Comparison of ENCODE assay signal across 32 mouse cellular contexts in genomic region chr1:130850405-130850804, GRCm38 (mm10). TPM values are rescaled to one million over a fixed set of nuclear protein-coding genes. Genes with fewer than 3 reads are reported as not detected.
DNase-seq lines count a peak whose midpoint lies in the region; ATAC-seq and TF ChIP-seq lines count a peak whose summit lies in the region.
"Had no signal": no experiment of that assay in that cellular context is flagged by ENCODE, and none has a peak within 500 bp of the region (broad histone marks: within the 10 kb centered on the region; RNA-seq: fewer than 3 reads in every experiment).

No protein-coding gene starts in this region.

- H3K27ac ChIP-seq in spleen, adult 2 months (ENCODE audit: insufficient read depth, low read length): peak overlapping the region; percentile 97
- H3K27ac ChIP-seq in hindbrain, embryonic 14.5 days: no peak overlapping the region
- H3K27ac ChIP-seq: embryonic facial prominence, embryonic 13.5 days; forebrain, embryonic 12.5 days; gastrocnemius, adult 2 months; heart, embryonic 10.5 days; limb, embryonic 15.5 days; liver, embryonic 15.5 days; midbrain, embryonic 12.5 days; neural tube, embryonic 15.5 days had no signal

- H3K4me1 ChIP-seq in spleen, adult 2 months (ENCODE audit: control insufficient read depth, insufficient read depth, insufficient read length): peaks cover 30% of the 10 kb centered on the region
- no peaks in the 10 kb centered on the region for H3K4me1 ChIP-seq in hindbrain, embryonic 14.5 days (replicated peaks; ENCODE audit: control insufficient read depth, insufficient read depth, low read length)
- H3K4me1 ChIP-seq: embryonic facial prominence, embryonic 13.5 days; forebrain, embryonic 12.5 days; limb, embryonic 15.5 days; liver, embryonic 15.5 days; neural tube, embryonic 15.5 days had no signal

- no peak overlapping the region for H3K4me2 ChIP-seq in hindbrain, embryonic 14.5 days (replicated peaks)
- H3K4me2 ChIP-seq: embryonic facial prominence, embryonic 13.5 days; forebrain, embryonic 12.5 days; limb, embryonic 15.5 days; liver, embryonic 15.5 days; midbrain, embryonic 12.5 days; neural tube, embryonic 15.5 days had no signal

- peak; percentile 86 for ATAC-seq in CD4-positive, CD25-positive, alpha-beta regulatory T cell, adult 4 months
- ATAC-seq in hindbrain, embryonic 14.5 days (ENCODE audit: low FRiP score): no peak
- ATAC-seq: hindbrain, embryonic 16.5 days; intestine, postnatal 0 days; Patski had no signal

- H3K9ac ChIP-seq in hindbrain, embryonic 14.5 days: no peak overlapping the region
- H3K9ac ChIP-seq: embryonic facial prominence, embryonic 13.5 days; forebrain, embryonic 12.5 days; limb, embryonic 15.5 days; liver, embryonic 15.5 days; midbrain, embryonic 12.5 days; neural tube, embryonic 15.5 days had no signal

- no peak for TF ChIP-seq CTCF in spleen, adult 2 months (IDR thresholded peaks at IDR 0.05; ENCODE audit: extremely low read depth, insufficient read depth, insufficient read length, insufficient replicate concordance)

- H3K36me3 ChIP-seq in spleen, adult 2 months (ENCODE audit: control insufficient read depth, insufficient read depth, low read length): no peaks in the 10 kb centered on the region
- no peaks in the 10 kb centered on the region for H3K36me3 ChIP-seq in hindbrain, embryonic 14.5 days (replicated peaks; ENCODE audit: control insufficient read depth, insufficient read depth)
- H3K36me3 ChIP-seq: embryonic facial prominence, embryonic 13.5 days; forebrain, embryonic 12.5 days; G1E; heart, embryonic 10.5 days; limb, embryonic 15.5 days; liver, embryonic 15.5 days; midbrain, embryonic 12.5 days; neural tube, embryonic 15.5 days had no signal

- no peaks in the 10 kb centered on the region for H3K27me3 ChIP-seq in spleen, adult 2 months (ENCODE audit: control insufficient read depth, insufficient read depth, low read length)
- H3K27me3 ChIP-seq in hindbrain, embryonic 14.5 days (ENCODE audit: control insufficient read depth, insufficient read depth, low read length): no peaks in the 10 kb centered on the region
- H3K27me3 ChIP-seq: embryonic facial prominence, embryonic 13.5 days; forebrain, embryonic 12.5 days; limb, embryonic 15.5 days; liver, embryonic 15.5 days; midbrain, embryonic 12.5 days; neural tube, embryonic 15.5 days had no signal

- WGBS in spleen, adult 2 months: 30% methylated on average over 5 of the region's 5 CpGs
- 84% methylated on average over 5 of the region's 5 CpGs for WGBS in hindbrain, embryonic 14.5 days

- no peaks in the 10 kb centered on the region for H3K9me3 ChIP-seq in hindbrain, embryonic 14.5 days (ENCODE audit: control insufficient read depth, low read length)
- H3K9me3 ChIP-seq: embryonic facial prominence, embryonic 13.5 days; forebrain, embryonic 12.5 days; G1E; heart, embryonic 10.5 days; limb, embryonic 15.5 days; liver, embryonic 15.5 days; midbrain, embryonic 12.5 days; neural tube, embryonic 15.5 days had no signal

- DNase-seq in spleen, adult 2 months (ENCODE audit: low read depth in 1 of 2, low spot score in 2 of 2): peak; percentile 70 to 72
- DNase-seq in spleen, adult 12 weeks (ENCODE audit: low spot score): no peak
- DNase-seq in brain, adult 2 months (ENCODE audit: low read depth, low spot score): peak; percentile 35
- no peak for DNase-seq in left cerebral cortex, adult 18-20 months (ENCODE audit: low spot score in 2 of 2)
- DNase-seq in right cerebral cortex, adult 18-20 months: no peak
- no peak for DNase-seq in hindbrain, embryonic 14.5 days (ENCODE audit: low spot score)
- DNase-seq: adrenal gland, adult 8-10 months; cerebellum, adult 8-10 months; cerebellum, postnatal 36 days; embryo, embryonic 11 days; gastrocnemius, adult 2 months; kidney, postnatal 36 days; right cerebral cortex, postnatal 14 days; thymus, postnatal 14 days had no signal

- TF ChIP-seq POLR2A in spleen, adult 2 months (IDR thresholded peaks at IDR 0.05; ENCODE audit: low read depth, low read length): peak; percentile 19; the same call in 1 of the 2 replicates

- H3K4me3 ChIP-seq in spleen, adult 2 months (ENCODE audit: extremely low read depth, insufficient read depth, insufficient read length): peak overlapping the region; percentile 24; the same call in 1 of the 2 replicates
- no peak overlapping the region for H3K4me3 ChIP-seq in hindbrain, embryonic 14.5 days (replicated peaks; ENCODE audit: low read length)
- H3K4me3 ChIP-seq: embryonic facial prominence, embryonic 13.5 days; erythroblast, embryonic 14.5 days; forebrain, embryonic 12.5 days; gastrocnemius, adult 2 months; heart, embryonic 10.5 days; limb, embryonic 15.5 days; liver, embryonic 15.5 days; midbrain, embryonic 12.5 days; neural tube, embryonic 15.5 days had no signal

RNA-seq across cellular contexts. Expression of gene Fcmr, which starts 15.1 kb away (rescaled TPM):
- polyA plus RNA-seq in spleen, adult 2 months (2012; rRNA removed): 452 and 608 TPM in 2 replicates
- polyA plus RNA-seq in CD4-positive, CD25-positive, alpha-beta regulatory T cell, adult 4 months (2017; shearing (Covaris generic)): 1 to 10 TPM; 2.0 to 4.4 TPM
- total RNA-seq in left cerebral cortex, adult 18-20 months (2021): not detected
- polyA plus RNA-seq in hindbrain, embryonic 14.5 days (2014; fragmentation: Nextera tagmentation; extraction: Ambion mirVana): 0.44 and 1.2 TPM in 2 replicates
- total RNA-seq: G1E; gastrocnemius, adult 2 months; hematopoietic stem cell, adult 5-6 weeks; left cerebral cortex, postnatal 25 days had no signal
- polyA plus RNA-seq: embryonic facial prominence, embryonic 13.5 days; erythroblast, embryonic 14.5 days; forebrain, embryonic 12.5 days; G1E; kidney, embryonic 14.5 days; liver, embryonic 15.5 days; Patski had no signal

RNA-seq across cellular contexts. Expression of gene Pigr, which starts 23.9 kb away (rescaled TPM):
- polyA plus RNA-seq in spleen, adult 2 months (2012; rRNA removed): 0.20 and 0.32 TPM in 2 replicates
- polyA plus RNA-seq in CD4-positive, CD25-positive, alpha-beta regulatory T cell, adult 4 months (2017; shearing (Covaris generic)): under 1 TPM in 1 of 2 experiments, not detected in 1; 0.98 TPM
- not detected for total RNA-seq in left cerebral cortex, adult 18-20 months (2021)
- polyA plus RNA-seq in hindbrain, embryonic 14.5 days (2014; fragmentation: Nextera tagmentation; extraction: Ambion mirVana): not detected in 2 replicates
- total RNA-seq: gastrocnemius, adult 2 months; hematopoietic stem cell, adult 5-6 weeks; left cerebral cortex, postnatal 25 days had no signal
- polyA plus RNA-seq: embryonic facial prominence, embryonic 13.5 days; forebrain, embryonic 12.5 days; G1E; heart, embryonic 10.5 days; hindbrain, embryonic 16.5 days; kidney, embryonic 14.5 days; midbrain, embryonic 12.5 days; neural tube, embryonic 15.5 days; Patski had no signal

RNA-seq across cellular contexts. Expression of gene Il24, which starts 36.8 kb away (rescaled TPM):
- not detected in 2 replicates for polyA plus RNA-seq in spleen, adult 2 months (2012; rRNA removed)
- polyA plus RNA-seq in CD4-positive, CD25-positive, alpha-beta regulatory T cell, adult 4 months (2017; shearing (Covaris generic)): not detected
- total RNA-seq in left cerebral cortex, adult 18-20 months (2021): not detected
- not detected in 2 replicates for polyA plus RNA-seq in hindbrain, embryonic 14.5 days (2014; fragmentation: Nextera tagmentation; extraction: Ambion mirVana)
- total RNA-seq: adrenal gland, adult 8-10 months; G1E; gastrocnemius, adult 2 months; hematopoietic stem cell, adult 5-6 weeks; left cerebral cortex, postnatal 25 days had no signal
- polyA plus RNA-seq: erythroblast, embryonic 14.5 days; forebrain, embryonic 12.5 days; G1E; heart, embryonic 10.5 days; heart, embryonic 16.5 days; hindbrain, embryonic 16.5 days; intestine, postnatal 0 days; kidney, embryonic 14.5 days; limb, embryonic 15.5 days; liver, embryonic 15.5 days; lung, embryonic 16.5 days; midbrain, embryonic 12.5 days; neural tube, embryonic 15.5 days had no signal

RNA-seq across cellular contexts. Expression of gene Fcamr, which starts 49.7 kb away (rescaled TPM):
- 0.67 and 2.1 TPM in 2 replicates for polyA plus RNA-seq in spleen, adult 2 months (2012; rRNA removed)
- under 1 TPM; 0.43 to 0.71 TPM for polyA plus RNA-seq in CD4-positive, CD25-positive, alpha-beta regulatory T cell, adult 4 months (2017; shearing (Covaris generic))
- not detected for total RNA-seq in left cerebral cortex, adult 18-20 months (2021)
- not detected in 2 replicates for polyA plus RNA-seq in hindbrain, embryonic 14.5 days (2014; fragmentation: Nextera tagmentation; extraction: Ambion mirVana)
- total RNA-seq: G1E; hematopoietic stem cell, adult 5-6 weeks; left cerebral cortex, postnatal 25 days had no signal
- polyA plus RNA-seq: embryonic facial prominence, embryonic 13.5 days; erythroblast, embryonic 14.5 days; forebrain, embryonic 12.5 days; G1E; heart, embryonic 10.5 days; heart, embryonic 16.5 days; hindbrain, embryonic 16.5 days; kidney, embryonic 14.5 days; liver, embryonic 15.5 days; lung, embryonic 16.5 days; midbrain, embryonic 12.5 days; neural tube, embryonic 15.5 days had no signal

Comparison
In these comparisons a context has a peak if more than half of its experiments do, and no peak if none do; other contexts are left out.
1. DNase-seq: peak in spleen, adult 2 months (2 of 2) and brain, adult 2 months (single experiment); none in spleen, adult 12 weeks (single experiment), left cerebral cortex, adult 18-20 months (0 of 2), right cerebral cortex, adult 18-20 months (single experiment) and hindbrain, embryonic 14.5 days (single experiment).
2. RNA of gene Fcmr, which starts 15.1 kb away (polyA plus RNA-seq): 452 to 608 TPM in spleen, adult 2 months; 2.0 to 4.4 TPM in CD4-positive, CD25-positive, alpha-beta regulatory T cell, adult 4 months and 0.44 to 1.2 TPM in hindbrain, embryonic 14.5 days; every median in the first group is over 10 times any median in the second.